Mouse (Mus musculus) hindbrain, embryonic 13.5 days (tissue): ENCODE data around the gene Dnah8. TPM values are rescaled to one million over a fixed set of nuclear protein-coding genes. Genes with fewer than 3 reads are reported as not detected.

Experiments used
- ATAC-seq: fragments of 200-750 bp; cut with Nextera tagmentation; 2 replicates; pipeline ENCODE4 v1.8.0; 2017; ENCODE audit warnings: moderate TSS enrichment; ENCODE audit not compliant: low FRiP score
- H3K27ac ChIP-seq: fragments of 300-500 bp; sonication (generic); 2 replicates; pipeline ENCODE4 v1.5.1; 2015; ENCODE audit warnings: inconsistent platforms, mild to moderate bottlenecking, moderate library complexity
- H3K27me3 ChIP-seq: fragments of 300-500 bp; sonication (generic); 2 replicates; pipeline ENCODE4 v1.6.1; 2015; ENCODE audit warnings: mild to moderate bottlenecking, inconsistent platforms
- H3K36me3 ChIP-seq: fragments of 300-500 bp; sonication (generic); 2 replicates; pipeline ENCODE4 v1.6.1; 2015; ENCODE audit warnings: mild to moderate bottlenecking, inconsistent platforms
- H3K4me1 ChIP-seq: fragments of 300-500 bp; sonication (generic); replicated peaks from 2 replicates; pipeline ENCODE4 v1.6.1; 2015; ENCODE audit warnings: inconsistent platforms
- H3K4me2 ChIP-seq: fragments of 300-500 bp; sonication (generic); 2 replicates; pipeline ENCODE4 v1.6.1; 2015; ENCODE audit warnings: inconsistent platforms, mild to moderate bottlenecking, moderate library complexity
- H3K4me3 ChIP-seq: fragments of 300-500 bp; sonication (generic); 2 replicates; pipeline ENCODE4 v1.5.1; 2015; ENCODE audit warnings: mild to moderate bottlenecking, inconsistent platforms
- H3K9ac ChIP-seq: fragments of 300-500 bp; sonication (generic); 2 replicates; pipeline ENCODE4 v1.6.1; 2015; ENCODE audit warnings: mild to moderate bottlenecking, inconsistent platforms
- H3K9me3 ChIP-seq: fragments of 300-500 bp; sonication (generic); 2 replicates; pipeline ENCODE4 v1.6.1; 2016; ENCODE audit warnings: inconsistent platforms
- WGBS: fragments of 180-500 bp; shearing (Covaris S2); methylation state at CpG from one replicate; pipeline ENCODE4 v1.1.7; 2015; 5-methylcytosine and 5-hydroxymethylcytosine counted together
- polyA plus RNA-seq: library from polyadenylated mRNA; unstranded; fragments of >200 nt; fragmentation: Nextera tagmentation; extraction: Ambion mirVana; gene quantifications from 2 replicates; pipeline ENCODE4 v1.2.1, GENCODE M21; 2015

Dnah8 gene
- polyA plus RNA-seq, 1 experiment from 2014 or later = 1.3 TPM

DNA sequence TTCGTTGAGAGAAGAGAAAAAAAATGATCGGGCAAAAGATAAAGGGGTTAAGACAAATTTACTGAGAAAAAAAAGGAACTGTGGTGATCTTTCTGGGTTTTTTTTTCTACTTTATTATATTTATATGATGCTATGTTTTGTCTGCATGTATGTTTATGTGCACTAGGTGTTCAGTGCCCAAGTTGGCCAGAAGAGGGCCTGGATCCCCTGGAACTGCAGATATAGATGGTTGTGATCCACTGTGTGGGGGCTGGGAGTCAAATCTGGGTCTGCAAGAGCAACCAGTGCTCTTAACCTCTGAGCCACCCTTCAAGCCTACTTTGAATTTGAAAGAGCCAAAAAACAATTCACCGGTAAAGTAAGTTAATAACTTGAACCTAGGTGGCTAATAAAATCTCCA, 256.2 kb downstream of the Dnah8 start:
- 82% methylated on average over 3 of the region's 3 CpGs for WGBS
- no peak for ATAC-seq
- Histone ChIP-seq H3K4me2 (no peak overlapping the region), H3K9me3 (no peaks in the 10 kb centered on the region), H3K36me3 (no peaks in the 10 kb centered on the region), H3K9ac (no peak overlapping the region), H3K4me3 (no peak overlapping the region), H3K27me3 (no peaks in the 10 kb centered on the region), H3K27ac (no peak overlapping the region), H3K4me1 (peaks cover 15% of the 10 kb centered on the region)

GRCm38 (mm10) chr17:30881001-30881400, 256.8 kb downstream of the Dnah8 start:
- Histone ChIP-seq H3K9me3 (no peaks in the 10 kb centered on the region), H3K4me2 (no peak overlapping the region), H3K4me1 (peaks cover 15% of the 10 kb centered on the region), H3K36me3 (no peaks in the 10 kb centered on the region), H3K27ac (no peak overlapping the region), H3K4me3 (no peak overlapping the region), H3K27me3 (no peaks in the 10 kb centered on the region), H3K9ac (no peak overlapping the region)
- 67% methylated on average over 2 of the region's 2 CpGs for WGBS
- ATAC-seq = no peak

GRCm38 (mm10) chr17:30882206-30882605, 258.1 kb downstream of the Dnah8 start:
- no peaks in the 10 kb centered on the region for H3K9me3 ChIP-seq
- peak overlapping the region; percentile 23; the same call in 1 of the 2 replicates for H3K4me2 ChIP-seq
- H3K36me3 ChIP-seq = no peaks in the 10 kb centered on the region
- H3K27me3 ChIP-seq = no peaks in the 10 kb centered on the region
- WGBS = under 1% methylated on average over 6 of the region's 6 CpGs
- H3K9ac ChIP-seq = no peak overlapping the region
- H3K27ac ChIP-seq = no peak overlapping the region; the same call in 1 of the 2 replicates
- no peak overlapping the region for H3K4me3 ChIP-seq
- ATAC-seq = peak; percentile 52; the same call in 1 of the 2 replicates
- peaks cover 15% of the 10 kb centered on the region for H3K4me1 ChIP-seq

DNA sequence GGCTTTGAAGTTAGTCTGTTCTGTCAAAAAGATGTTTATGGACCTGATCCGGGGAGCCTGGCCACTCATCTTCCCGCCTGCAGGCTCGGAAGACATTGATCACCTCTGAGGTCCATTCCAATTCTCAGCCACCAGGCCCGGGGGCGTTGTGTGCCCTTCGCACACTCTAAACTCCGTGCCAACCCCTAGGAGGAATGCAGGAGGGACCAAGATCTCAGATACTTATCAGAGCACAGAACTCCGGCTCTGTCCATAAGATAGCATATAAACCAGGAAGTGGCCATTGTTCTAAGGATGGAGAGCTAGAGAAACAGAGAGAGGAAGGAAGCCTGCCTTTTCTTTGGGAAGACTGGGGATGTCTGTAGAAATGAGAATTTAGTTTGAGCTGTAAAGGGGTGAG, 259.4 kb downstream of the Dnah8 start:
- Histone ChIP-seq H3K27ac (no peak overlapping the region), H3K36me3 (no peaks in the 10 kb centered on the region), H3K9ac (no peak overlapping the region), H3K4me1 (peaks cover 15% of the 10 kb centered on the region), H3K4me3 (no peak overlapping the region), H3K9me3 (no peaks in the 10 kb centered on the region), H3K4me2 (no peak overlapping the region), H3K27me3 (no peaks in the 10 kb centered on the region)
- ATAC-seq = no peak
- WGBS = 84% methylated on average over 8 of the region's 8 CpGs

DNA sequence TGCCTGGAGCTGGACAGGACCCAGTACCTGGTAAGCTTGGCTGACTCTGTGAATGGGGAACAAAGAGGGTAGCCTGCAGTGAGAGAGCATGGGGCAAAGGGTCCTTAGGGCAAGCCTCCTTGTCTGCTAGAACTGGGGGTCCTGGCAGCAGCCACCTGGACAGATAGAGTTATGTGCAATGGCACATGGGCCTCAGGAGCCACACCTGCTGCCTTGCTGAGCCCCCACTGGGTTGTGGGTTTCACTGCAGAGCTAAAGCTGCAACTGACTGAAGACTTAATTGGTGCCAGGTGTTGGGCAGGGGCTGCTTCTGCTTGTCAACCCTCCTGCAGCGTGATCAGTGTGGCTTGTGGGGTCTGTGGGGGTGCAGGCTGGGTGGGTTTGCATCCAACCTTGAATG, 267.9 kb downstream of the Dnah8 start:
- H3K9ac ChIP-seq = no peak overlapping the region
- no peak overlapping the region for H3K4me3 ChIP-seq
- no peak overlapping the region for H3K27ac ChIP-seq
- no peak for ATAC-seq
- H3K36me3 ChIP-seq = no peaks in the 10 kb centered on the region
- no peak overlapping the region for H3K4me2 ChIP-seq
- WGBS = 48% methylated on average over 1 of the region's 1 CpGs
- no peaks in the 10 kb centered on the region for H3K9me3 ChIP-seq
- no peaks in the 10 kb centered on the region; the same call in 1 of the 2 replicates for H3K4me1 ChIP-seq
- H3K27me3 ChIP-seq = no peaks in the 10 kb centered on the region

GRCm38 (mm10) chr17:30892730-30893129, 268.6 kb downstream of the Dnah8 start:
- 49% methylated on average over 2 of the region's 2 CpGs for WGBS
- H3K9me3 ChIP-seq = no peaks in the 10 kb centered on the region
- H3K4me3 ChIP-seq = no peak overlapping the region
- H3K27me3 ChIP-seq = no peaks in the 10 kb centered on the region
- no peak for ATAC-seq
- no peaks in the 10 kb centered on the region; the same call in 1 of the 2 replicates for H3K4me1 ChIP-seq
- no peaks in the 10 kb centered on the region for H3K36me3 ChIP-seq
- H3K27ac ChIP-seq = no peak overlapping the region
- no peak overlapping the region for H3K9ac ChIP-seq
- no peak overlapping the region for H3K4me2 ChIP-seq

GRCm38 (mm10) chr17:30897075-30897474, 272.9 kb downstream of the Dnah8 start:
- 25% methylated on average over 2 of the region's 2 CpGs for WGBS
- H3K27me3 ChIP-seq = peaks cover 29% of the 10 kb centered on the region
- peaks cover 10% of the 10 kb centered on the region for H3K4me1 ChIP-seq
- no peak overlapping the region for H3K4me2 ChIP-seq
- H3K9me3 ChIP-seq = no peaks in the 10 kb centered on the region
- no peak for ATAC-seq
- no peaks in the 10 kb centered on the region for H3K36me3 ChIP-seq
- no peak overlapping the region for H3K9ac ChIP-seq
- H3K27ac ChIP-seq = no peak overlapping the region
- H3K4me3 ChIP-seq = no peak overlapping the region

DNA sequence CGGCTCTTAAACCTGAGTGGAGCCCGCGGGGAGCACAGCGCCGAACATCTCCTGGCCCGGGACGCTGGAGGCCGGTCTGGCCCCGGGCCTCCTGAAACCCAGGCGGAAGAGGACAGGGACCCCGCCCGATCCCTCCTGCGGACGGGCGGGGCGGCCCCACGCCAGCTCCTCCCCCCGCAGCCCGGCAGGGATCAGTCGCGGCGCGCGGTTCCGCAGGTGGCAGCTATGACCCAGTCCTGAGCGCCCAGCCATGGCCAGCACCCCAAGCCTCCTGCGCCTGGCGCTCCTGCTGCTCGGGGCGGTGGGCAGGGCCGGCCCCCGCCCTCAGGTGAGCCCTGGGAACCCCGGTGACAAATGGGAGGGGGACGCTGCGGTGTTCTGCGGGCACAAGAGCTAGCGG, 277.5 kb downstream of the Dnah8 start, which contains the start of gene Glp1r:
Glp1r (plus strand) TSS at position 191 of the 400 bp plus-strand sequence.
- Histone ChIP-seq H3K4me3 (peak within 1 kb of the TSS; percentile 52), H3K27ac (no peak within 1 kb of the TSS), H3K36me3 (no peaks in the 10 kb centered on the region), H3K4me1 (peaks cover 10% of the 10 kb centered on the region), H3K27me3 (peaks cover 39% of the 10 kb centered on the region), H3K9ac (peak within 1 kb of the TSS; percentile 72), H3K9me3 (no peaks in the 10 kb centered on the region), H3K4me2 (peak within 1 kb of the TSS; percentile 98)
- 1% methylated on average over 35 of the region's 37 CpGs for WGBS
- no peak for ATAC-seq

DNA sequence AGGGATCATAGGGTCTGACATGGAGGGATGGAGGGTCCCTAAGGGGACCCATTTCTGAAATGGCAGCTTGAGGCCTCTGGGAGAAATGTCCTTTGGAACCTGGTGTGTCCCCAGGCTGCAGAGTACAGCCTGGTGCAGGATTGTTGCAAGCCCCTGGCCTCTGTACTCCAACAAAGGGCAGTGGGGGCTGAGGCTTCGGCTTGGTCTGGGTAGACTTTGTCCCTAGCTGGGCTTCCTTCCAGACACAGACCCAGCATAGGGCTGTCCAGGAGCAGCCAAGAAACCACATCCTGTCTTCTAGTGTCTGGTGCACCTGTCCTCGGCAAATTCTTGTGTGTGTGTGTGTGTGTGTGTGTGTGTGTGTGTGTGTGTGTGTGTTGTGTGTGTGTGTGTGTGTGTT, 279.9 kb downstream of the Dnah8 start:
- peaks cover 41% of the 10 kb centered on the region for H3K27me3 ChIP-seq
- H3K9ac ChIP-seq = no peak overlapping the region
- H3K36me3 ChIP-seq = no peaks in the 10 kb centered on the region
- H3K4me2 ChIP-seq = no peak overlapping the region
- 82% methylated on average over 2 of the region's 2 CpGs for WGBS
- ATAC-seq = no peak
- no peak overlapping the region for H3K27ac ChIP-seq
- H3K4me3 ChIP-seq = no peak overlapping the region
- no peaks in the 10 kb centered on the region for H3K9me3 ChIP-seq
- peaks cover 10% of the 10 kb centered on the region for H3K4me1 ChIP-seq

DNA sequence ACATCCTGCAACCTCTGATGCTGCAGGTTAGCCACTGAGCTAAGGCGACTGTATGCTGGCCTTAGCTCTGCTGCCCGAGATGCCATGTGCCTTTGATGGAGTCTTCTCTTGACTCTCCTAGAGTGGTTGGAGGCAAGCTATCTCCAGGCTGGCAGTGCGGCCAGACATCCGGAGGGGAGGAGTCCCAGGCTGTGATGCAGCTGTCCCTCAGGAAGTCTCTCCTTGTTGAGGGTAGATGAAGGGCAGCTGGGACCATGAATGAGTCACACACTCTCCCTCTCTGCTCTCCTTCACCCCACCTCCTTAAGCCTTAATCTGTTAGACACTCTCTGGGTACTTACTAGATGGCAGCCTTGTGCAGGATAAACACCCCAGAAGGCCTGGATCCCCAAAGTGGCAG, 283.4 kb downstream of the Dnah8 start:
- no peak overlapping the region for H3K9ac ChIP-seq
- no peaks in the 10 kb centered on the region for H3K9me3 ChIP-seq
- peaks cover 7% of the 10 kb centered on the region for H3K27me3 ChIP-seq
- H3K4me3 ChIP-seq = no peak overlapping the region
- H3K4me2 ChIP-seq = no peak overlapping the region
- ATAC-seq = no peak
- H3K36me3 ChIP-seq = no peaks in the 10 kb centered on the region
- 78% methylated on average over 4 of the region's 4 CpGs for WGBS
- peaks cover 18% of the 10 kb centered on the region for H3K4me1 ChIP-seq
- H3K27ac ChIP-seq = no peak overlapping the region

- Histone ChIP-seq H3K4me1 (peaks cover 18% of the 10 kb centered on the region), H3K36me3 (no peaks in the 10 kb centered on the region), H3K4me2 (0 out of 2 replicates have a peak overlapping the region, but pooled peaks have one; percentile 23), H3K9ac (no peak overlapping the region), H3K4me3 (no peak overlapping the region), H3K27ac (no peak overlapping the region), H3K9me3 (no peaks in the 10 kb centered on the region), H3K27me3 (peaks cover 2% of the 10 kb centered on the region; the same call in 1 of the 2 replicates)
- peak; percentile 63 for ATAC-seq
- 64% methylated on average over 27 of the region's 27 CpGs for WGBS
These were observed 286.9 kb downstream of the Dnah8 start for GRCm38 (mm10) chr17:30910866-30911731.

DNA sequence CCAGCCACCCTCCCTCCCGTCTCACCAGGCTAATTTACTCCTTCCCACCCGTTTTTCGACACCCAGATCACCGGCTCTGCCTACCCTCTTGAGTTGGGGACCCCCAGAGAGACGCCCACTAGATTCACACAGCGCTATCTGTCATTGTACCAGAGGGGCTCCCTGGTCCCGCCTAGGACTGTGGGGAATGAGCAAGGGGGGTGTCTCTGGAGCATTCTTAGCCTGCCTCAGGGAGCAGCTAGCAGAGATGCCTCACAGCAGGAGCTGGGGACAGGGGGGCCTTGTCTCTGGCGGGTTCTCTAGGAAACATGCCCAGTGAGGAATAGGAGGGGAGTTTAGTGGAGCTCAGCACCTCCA, 287.6 kb downstream of the Dnah8 start:
- H3K27ac ChIP-seq = no peak overlapping the region
- WGBS = 33% methylated on average over 8 of the region's 8 CpGs
- peaks cover 18% of the 10 kb centered on the region for H3K4me1 ChIP-seq
- no peak overlapping the region for H3K9ac ChIP-seq
- no peaks in the 10 kb centered on the region for H3K36me3 ChIP-seq
- no peaks in the 10 kb centered on the region for H3K9me3 ChIP-seq
- H3K4me3 ChIP-seq = no peak overlapping the region
- H3K4me2 ChIP-seq = 0 out of 2 replicates have a peak overlapping the region, but pooled peaks have one; percentile 23
- peak; percentile 54 for ATAC-seq
- peaks cover 2% of the 10 kb centered on the region; the same call in 1 of the 2 replicates for H3K27me3 ChIP-seq

- H3K9me3 ChIP-seq = no peaks in the 10 kb centered on the region
- no peak overlapping the region for H3K4me3 ChIP-seq
- peaks cover 18% of the 10 kb centered on the region for H3K4me1 ChIP-seq
These were observed 288.4 kb downstream of the Dnah8 start for GRCm38 (mm10) chr17:30912536-30912935.

More at GRCm38 (mm10) chr17:30912536-30912935, 288.4 kb downstream of the Dnah8 start:
- no peak overlapping the region for H3K27ac ChIP-seq
- no peak overlapping the region for H3K4me2 ChIP-seq
- no peak for ATAC-seq
- H3K36me3 ChIP-seq = no peaks in the 10 kb centered on the region
- 79% methylated on average over 5 of the region's 5 CpGs for WGBS
- H3K27me3 ChIP-seq = peaks cover under 1% of the 10 kb centered on the region; the same call in 1 of the 2 replicates
- no peak overlapping the region for H3K9ac ChIP-seq
